Mouse (Mus musculus): ENCODE data around the gene Npy2r. TPM values are rescaled to one million over a fixed set of nuclear protein-coding genes. Genes with fewer than 3 reads are reported as not detected.

Npy2r gene
- polyA plus RNA-seq (2014; fragmentation: Illumina TruSeq; extraction: RNeasy Lipid Tissue Mini Kit (QIAGEN cat#74804); ENCODE audit: insufficient read depth, low read depth, low replicate concordance): not detected

GRCm38 (mm10) chr3:82547908-82548721 lies at the start of gene Npy2r:
TSS of gene Npy2r (minus strand) at chr3:82548084.

Other genes starting within 250 kb of the Npy2r start
- gene Map9, start 190.0 kb downstream of the Npy2r start, polyA plus RNA-seq (2014; fragmentation: Illumina TruSeq; extraction: RNeasy Lipid Tissue Mini Kit (QIAGEN cat#74804); ENCODE audit: insufficient read depth, low read depth, low replicate concordance): 1.6 TPM